Mouse (Mus musculus) ES-E14 (cell line): ENCODE results near the gene Phf21b.

Source experiments
- CHD2 ChIP-seq: IDR thresholded peaks from 2 replicates; pipeline ENCODE4 v1.6.1; 2014; ENCODE audit warnings: mild to moderate bottlenecking, low read depth, low read length, inconsistent platforms
- HCFC1 ChIP-seq: IDR thresholded peaks from 2 replicates; pipeline ENCODE4 v1.6.1; 2012; ENCODE audit warnings: low read length, inconsistent platforms, borderline replicate concordance; ENCODE audit not compliant: insufficient read depth

DNA sequence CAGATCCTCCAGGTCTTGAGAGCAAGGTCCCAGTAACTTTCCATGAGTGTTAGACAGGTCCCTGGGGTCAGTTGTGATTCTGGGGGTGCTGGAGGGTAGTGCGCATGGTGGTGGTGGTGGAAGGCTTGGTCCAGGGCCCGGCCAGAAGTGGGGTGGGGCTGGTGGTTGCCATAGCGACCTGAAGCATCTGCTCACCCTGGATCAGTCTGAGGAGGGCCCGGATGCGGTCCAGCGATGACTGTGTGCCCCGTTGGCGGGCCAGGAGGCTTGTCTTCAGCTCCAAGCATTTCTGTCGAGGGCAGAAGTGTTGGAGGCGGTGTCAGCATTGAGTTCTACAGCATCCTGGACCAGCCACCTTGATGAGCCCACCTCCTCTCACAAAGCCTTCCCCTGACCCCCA, 68.7 kb downstream of the Phf21b start:
- TF ChIP-seq HCFC1 (no peak), CHD2 (no peak)
